Comparison of ENCODE assay signal across 9 mouse cellular contexts in the genomic region with DNA sequence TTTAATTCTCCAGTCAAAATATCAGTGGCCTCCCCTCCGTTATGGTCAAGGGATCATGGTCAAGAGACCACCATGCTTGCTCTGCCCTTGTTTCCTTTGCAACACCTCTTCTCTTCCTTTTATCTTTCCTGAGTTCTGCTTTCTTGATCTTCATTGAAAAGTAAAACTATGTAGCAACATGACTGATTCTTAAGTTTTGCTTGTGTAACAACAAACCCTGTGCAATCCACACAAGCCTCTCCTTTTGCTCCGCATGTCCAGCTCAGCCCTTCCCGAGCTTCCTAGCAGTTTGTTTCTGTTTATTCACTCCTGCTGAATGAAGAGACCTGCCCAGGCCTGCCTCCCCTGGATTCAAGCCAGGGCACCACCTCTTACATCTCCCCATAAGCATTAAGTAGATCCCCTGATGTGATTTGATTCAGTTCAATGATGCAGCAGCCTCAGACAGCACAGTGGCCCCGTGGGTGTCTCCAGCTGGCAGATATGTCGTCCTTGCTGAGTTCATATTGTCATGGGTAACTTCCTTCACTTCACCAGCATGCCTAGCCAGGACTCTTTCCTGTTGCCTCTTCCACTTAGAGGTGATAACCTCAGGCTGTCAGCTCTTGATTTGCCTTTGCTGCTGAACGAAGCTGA. TPM values are rescaled to one million over a fixed set of nuclear protein-coding genes. Genes with fewer than 3 reads are reported as not detected.
DNase-seq lines count a peak whose midpoint lies in the region; ATAC-seq lines count a peak whose summit lies in the region.
"Had no signal": no experiment of that assay in that cellular context is flagged by ENCODE, and none has a peak within 500 bp of the region (broad histone marks: within the 10 kb centered on the region; RNA-seq: fewer than 3 reads in every experiment).

No protein-coding gene starts in this region.

- no peak for ATAC-seq in heart, embryonic 14.5 days (ENCODE audit: insufficient number of reproducible peaks, insufficient read depth, low FRiP score, low read depth)
- no peak for ATAC-seq in limb, embryonic 15.5 days (ENCODE audit: insufficient number of reproducible peaks, low FRiP score, low TSS enrichment, low read depth)
- no peak for ATAC-seq in frontal cortex, adult (ENCODE audit: low TSS enrichment)

- intact Hi-C loops in left cerebral cortex, postnatal 4 days (cut with DNase I): no loop called here

- H3K9me3 ChIP-seq in heart, embryonic 14.5 days (ENCODE audit: control insufficient read depth, low read length): no peaks in the 10 kb centered on the region
- H3K9me3 ChIP-seq in limb, embryonic 15.5 days: no peaks in the 10 kb centered on the region
- H3K9me3 ChIP-seq: liver, embryonic 13.5 days had no signal

- no peak overlapping the region for H3K4me3 ChIP-seq in heart, embryonic 14.5 days (ENCODE audit: control insufficient read depth in 1 of 2, insufficient read depth in 1 of 2, low read depth in 1 of 2, low read length in 2 of 2)
- H3K4me3 ChIP-seq in limb, embryonic 15.5 days: no peak overlapping the region
- H3K4me3 ChIP-seq: liver, embryonic 13.5 days had no signal

- peak overlapping the region; percentile 56 for H3K9ac ChIP-seq in heart, embryonic 14.5 days (ENCODE audit: low read length)
- no peak overlapping the region for H3K9ac ChIP-seq in limb, embryonic 15.5 days
- H3K9ac ChIP-seq: liver, embryonic 13.5 days had no signal

- peak overlapping the region; percentile 51 for H3K4me2 ChIP-seq in heart, embryonic 14.5 days (ENCODE audit: low read length)
- H3K4me2 ChIP-seq in limb, embryonic 15.5 days: no peak overlapping the region
- H3K4me2 ChIP-seq: liver, embryonic 13.5 days had no signal

- no peaks in the 10 kb centered on the region for H3K36me3 ChIP-seq in heart, embryonic 14.5 days (ENCODE audit: control insufficient read depth, insufficient read depth, low read length)
- H3K36me3 ChIP-seq in limb, embryonic 15.5 days: no peaks in the 10 kb centered on the region
- H3K36me3 ChIP-seq: liver, embryonic 13.5 days had no signal

- H3K27ac ChIP-seq in heart, embryonic 14.5 days (replicated peaks in 1 of 2; ENCODE audit: control insufficient read depth in 1 of 2, insufficient read depth in 1 of 2, low read depth in 2 of 2, low read length in 2 of 2): peak overlapping the region; percentile 73 to 89
- H3K27ac ChIP-seq in limb, embryonic 15.5 days: 0 out of 2 replicates have a peak overlapping the region, but pooled peaks have one; percentile 43
- H3K27ac ChIP-seq: liver, embryonic 13.5 days had no signal

- peaks cover 24 to 68% of the 10 kb centered on the region in 2 experiments for H3K4me1 ChIP-seq in heart, embryonic 14.5 days (ENCODE audit: control insufficient read depth in 2 of 2, insufficient read depth in 2 of 2, low read length in 2 of 2)
- peaks cover 53% of the 10 kb centered on the region for H3K4me1 ChIP-seq in limb, embryonic 15.5 days

- no peaks in the 10 kb centered on the region for H3K27me3 ChIP-seq in heart, embryonic 14.5 days (ENCODE audit: control insufficient read depth, insufficient read depth, low read length)
- H3K27me3 ChIP-seq in limb, embryonic 15.5 days: no peaks in the 10 kb centered on the region
- H3K27me3 ChIP-seq: liver, embryonic 13.5 days had no signal

- WGBS in heart, embryonic 14.5 days: 18% methylated on average over 6 of the region's 6 CpGs
- 29% methylated on average over 6 of the region's 6 CpGs for WGBS in limb, embryonic 15.5 days

- DNase-seq in left cerebral cortex, postnatal 4 days: peak; percentile 68
- no peak for DNase-seq in left cerebral cortex, adult 8-10 months (ENCODE audit: low spot score in 2 of 2)
- peak; percentile 80 for DNase-seq in brain, adult 2 months (ENCODE audit: low read depth, low spot score)
- DNase-seq in layer of hippocampus, postnatal 36 days: no peak
- DNase-seq in spleen, postnatal 36 days (ENCODE audit: low spot score in 2 of 2): no peak
- DNase-seq: liver, embryonic 13.5 days had no signal

RNA-seq across cellular contexts. Expression of gene Mbnl2, which starts 27.6 kb away (rescaled TPM):
- total RNA-seq in left cerebral cortex, postnatal 4 days (2021): 10 to 100 TPM; 39.9 to 41.2 TPM
- 100 to 1,000 TPM; 222 to 278 (median 250) TPM for total RNA-seq in left cerebral cortex, adult 8-10 months (2022)
- 129 and 130 TPM in 2 replicates for polyA plus RNA-seq in heart, embryonic 14.5 days (2014; fragmentation: Nextera tagmentation; extraction: Ambion mirVana)
- 163 and 180 TPM in 2 replicates for polyA plus RNA-seq in limb, embryonic 15.5 days (2015; fragmentation: Nextera tagmentation; extraction: Ambion mirVana)
- total RNA-seq in layer of hippocampus, postnatal 36 days (2021): 100 to 1,000 TPM; 249 TPM

Comparison
In these comparisons a context has a peak if more than half of its experiments do, and no peak if none do; other contexts are left out.
1. DNase-seq: peak in left cerebral cortex, postnatal 4 days (single experiment) and brain, adult 2 months (single experiment); none in left cerebral cortex, adult 8-10 months (0 of 2), layer of hippocampus, postnatal 36 days (0 of 2) and spleen, postnatal 36 days (0 of 2).
2. RNA of gene Mbnl2, which starts 27.6 kb away (total RNA-seq): 222 to 278 TPM in left cerebral cortex, adult 8-10 months and 249 TPM in layer of hippocampus, postnatal 36 days; 39.9 to 41.2 TPM in left cerebral cortex, postnatal 4 days; every median in the first group is over 4 times any median in the second.